Mouse (Mus musculus): Measurements from ENCODE around the gene Ankrd42. TPM values are rescaled to one million over a fixed set of nuclear protein-coding genes. Genes with fewer than 3 reads are reported as not detected.
A peak's percentile ranks its signal among the peaks of the same experiment; 100 is the strongest.

The Ankrd42 gene
- 16.1 and 16.4 TPM in 2 replicates for polyA plus RNA-seq (2015; fragmentation: Nextera tagmentation; extraction: Ambion mirVana)

- Histone ChIP-seq H3K27me3 (no peaks in the 10 kb centered on the region), H3K36me3 (peaks cover 13% of the 10 kb centered on the region), H3K4me3 (peak within 1 kb of the TSS; percentile 91), H3K4me1 (replicated peaks) (peaks cover 22% of the 10 kb centered on the region), H3K4me2 (peak within 1 kb of the TSS; percentile 99), H3K27ac (replicated peaks) (peak within 1 kb of the TSS; percentile 88), H3K9me3 (no peaks in the 10 kb centered on the region), H3K9ac (peak within 1 kb of the TSS; percentile 92)
- WGBS: under 1% methylated on average over 44 of the region's 44 CpGs
- ATAC-seq (ENCODE audit: low read depth): peak; percentile 99
Observed at GRCm38 (mm10) chr7:92637021-92637625, at the start of gene Ankrd42. Gene Ankrd42 (minus strand): TSS chr7:92637142.

GRCm38 (mm10) chr7:92677346-92677745 lies 40.4 kb upstream of the Ankrd42 start:
- WGBS: 85% methylated on average over 4 of the region's 4 CpGs

GRCm38 (mm10) chr7:92675131-92675530 lies 38.2 kb upstream of the Ankrd42 start:
- peaks cover 5% of the 10 kb centered on the region; the same call in 1 of the 2 replicates for H3K4me1 ChIP-seq (replicated peaks)
- H3K36me3 ChIP-seq: no peaks in the 10 kb centered on the region
- H3K4me3 ChIP-seq: no peak overlapping the region
- H3K4me2 ChIP-seq: no peak overlapping the region
- no peak for ATAC-seq (ENCODE audit: low read depth)
- no peaks in the 10 kb centered on the region for H3K9me3 ChIP-seq
- H3K9ac ChIP-seq: no peak overlapping the region
- H3K27me3 ChIP-seq: no peaks in the 10 kb centered on the region
- no peak overlapping the region for H3K27ac ChIP-seq (replicated peaks)
- 81% methylated on average over 3 of the region's 3 CpGs for WGBS

More at GRCm38 (mm10) chr7:92677346-92677745, 40.4 kb upstream of the Ankrd42 start:
- Histone ChIP-seq H3K4me2 (no peak overlapping the region), H3K4me3 (no peak overlapping the region), H3K27ac (replicated peaks) (no peak overlapping the region), H3K9me3 (no peaks in the 10 kb centered on the region), H3K36me3 (no peaks in the 10 kb centered on the region), H3K27me3 (no peaks in the 10 kb centered on the region), H3K4me1 (replicated peaks) (no peaks in the 10 kb centered on the region), H3K9ac (no peak overlapping the region)
- no peak for ATAC-seq (ENCODE audit: low read depth)

- Histone ChIP-seq H3K9me3 (no peaks in the 10 kb centered on the region), H3K27ac (replicated peaks) (peak within 1 kb of the TSS; percentile 99), H3K9ac (peak within 1 kb of the TSS; percentile 99), H3K27me3 (no peaks in the 10 kb centered on the region), H3K4me2 (peak within 1 kb of the TSS; percentile 89), H3K4me3 (peak within 1 kb of the TSS; percentile 78), H3K36me3 (peaks cover 4% of the 10 kb centered on the region; the same call in 1 of the 2 replicates), H3K4me1 (replicated peaks) (peaks cover 31% of the 10 kb centered on the region)
- ATAC-seq (ENCODE audit: low read depth): peak; percentile 99
- WGBS: under 1% methylated on average over 86 of the region's 88 CpGs
Observed at GRCm38 (mm10) chr7:92669507-92670471, 32.8 kb upstream of the Ankrd42 start, which contains the start of gene Pcf11. Gene Pcf11 (minus strand): TSS chr7:92669934.

- peaks cover 31% of the 10 kb centered on the region for H3K4me1 ChIP-seq (replicated peaks)
- H3K9ac ChIP-seq: peak overlapping the region; percentile 99
- no peaks in the 10 kb centered on the region for H3K9me3 ChIP-seq
- peak overlapping the region; percentile 78 for H3K4me3 ChIP-seq
- peak overlapping the region; percentile 99 for H3K27ac ChIP-seq (replicated peaks)
- H3K36me3 ChIP-seq: peaks cover 4% of the 10 kb centered on the region; the same call in 1 of the 2 replicates
- under 1% methylated on average over 29 of the region's 29 CpGs for WGBS
- peak overlapping the region; percentile 89 for H3K4me2 ChIP-seq
- ATAC-seq (ENCODE audit: low read depth): peak; percentile 34
- H3K27me3 ChIP-seq: no peaks in the 10 kb centered on the region
Observed at GRCm38 (mm10) chr7:92668791-92669506, 32.0 kb upstream of the Ankrd42 start.

GRCm38 (mm10) chr7:92666274-92666820 lies 29.4 kb upstream of the Ankrd42 start:
- Histone ChIP-seq H3K9me3 (no peaks in the 10 kb centered on the region), H3K27me3 (no peaks in the 10 kb centered on the region), H3K9ac (no peak overlapping the region; the same call in 1 of the 2 replicates), H3K4me1 (replicated peaks) (peaks cover 31% of the 10 kb centered on the region), H3K4me3 (peak overlapping the region; percentile 78), H3K36me3 (peaks cover 18% of the 10 kb centered on the region), H3K4me2 (peak overlapping the region; percentile 89), H3K27ac (replicated peaks) (no peak overlapping the region)
- no peak for ATAC-seq (ENCODE audit: low read depth)
- 90% methylated on average over 7 of the region's 7 CpGs for WGBS

GRCm38 (mm10) chr7:92658050-92658449 lies 21.1 kb upstream of the Ankrd42 start:
- ATAC-seq (ENCODE audit: low read depth): no peak

GRCm38 (mm10) chr7:92656386-92656785 lies 19.4 kb upstream of the Ankrd42 start:
- peaks cover 57% of the 10 kb centered on the region for H3K36me3 ChIP-seq
- H3K9ac ChIP-seq: no peak overlapping the region
- 92% methylated on average over 2 of the region's 2 CpGs for WGBS
- no peak for ATAC-seq (ENCODE audit: low read depth)
- no peak overlapping the region for H3K4me3 ChIP-seq
- H3K4me1 ChIP-seq (replicated peaks): peaks cover 7% of the 10 kb centered on the region
- no peaks in the 10 kb centered on the region for H3K9me3 ChIP-seq
- H3K27me3 ChIP-seq: no peaks in the 10 kb centered on the region
- no peak overlapping the region for H3K27ac ChIP-seq (replicated peaks)
- H3K4me2 ChIP-seq: no peak overlapping the region

More at GRCm38 (mm10) chr7:92658050-92658449, 21.1 kb upstream of the Ankrd42 start:
- peaks cover 7% of the 10 kb centered on the region for H3K4me1 ChIP-seq (replicated peaks)
- WGBS: 95% methylated on average over 5 of the region's 5 CpGs
- H3K27me3 ChIP-seq: no peaks in the 10 kb centered on the region
- H3K4me2 ChIP-seq: no peak overlapping the region
- H3K36me3 ChIP-seq: peaks cover 65% of the 10 kb centered on the region
- no peak overlapping the region for H3K4me3 ChIP-seq
- no peaks in the 10 kb centered on the region for H3K9me3 ChIP-seq
- H3K27ac ChIP-seq (replicated peaks): no peak overlapping the region
- no peak overlapping the region for H3K9ac ChIP-seq

- H3K9me3 ChIP-seq: no peaks in the 10 kb centered on the region
- no peak for ATAC-seq (ENCODE audit: low read depth)
- H3K36me3 ChIP-seq: peaks cover 39% of the 10 kb centered on the region
- no peak overlapping the region for H3K4me2 ChIP-seq
- H3K4me1 ChIP-seq (replicated peaks): peaks cover 7% of the 10 kb centered on the region
- H3K4me3 ChIP-seq: no peak overlapping the region
- no peaks in the 10 kb centered on the region for H3K27me3 ChIP-seq
- 96% methylated on average over 1 of the region's 1 CpGs for WGBS
- H3K27ac ChIP-seq (replicated peaks): no peak overlapping the region
- no peak overlapping the region for H3K9ac ChIP-seq
Observed at GRCm38 (mm10) chr7:92653329-92653728, 16.4 kb upstream of the Ankrd42 start.

- Histone ChIP-seq H3K27ac (replicated peaks) (no peak overlapping the region), H3K4me2 (no peak overlapping the region), H3K36me3 (peaks cover 38% of the 10 kb centered on the region), H3K27me3 (no peaks in the 10 kb centered on the region), H3K4me1 (replicated peaks) (no peaks in the 10 kb centered on the region), H3K4me3 (no peak overlapping the region), H3K9ac (no peak overlapping the region), H3K9me3 (no peaks in the 10 kb centered on the region)
- WGBS: 88% methylated on average over 7 of the region's 7 CpGs
- no peak for ATAC-seq (ENCODE audit: low read depth)
Observed at GRCm38 (mm10) chr7:92647790-92648189, 10.8 kb upstream of the Ankrd42 start.

- H3K9me3 ChIP-seq: no peaks in the 10 kb centered on the region
- ATAC-seq (ENCODE audit: low read depth): no peak
- no peaks in the 10 kb centered on the region for H3K27me3 ChIP-seq
Observed at GRCm38 (mm10) chr7:92642358-92642757, 5.4 kb upstream of the Ankrd42 start.

More at GRCm38 (mm10) chr7:92642358-92642757, 5.4 kb upstream of the Ankrd42 start:
- H3K36me3 ChIP-seq: peaks cover 42% of the 10 kb centered on the region
- no peak overlapping the region for H3K9ac ChIP-seq
- H3K4me1 ChIP-seq (replicated peaks): peaks cover 10% of the 10 kb centered on the region
- H3K4me2 ChIP-seq: no peak overlapping the region
- no peak overlapping the region for H3K27ac ChIP-seq (replicated peaks)
- no peak overlapping the region for H3K4me3 ChIP-seq
